Mouse (Mus musculus) heart, embryonic 15.5 days (tissue): ENCODE results near the gene Hsf4. TPM values are rescaled to one million over a fixed set of nuclear protein-coding genes. Genes with fewer than 3 reads are reported as not detected.

ENCODE experiments used
- ATAC-seq: fragments of 200-750 bp; cut with Nextera tagmentation; replicated peaks from 2 replicates; pipeline ENCODE4 v1.8.0; 2017; ENCODE audit warnings: low read depth, moderate TSS enrichment; ENCODE audit not compliant: insufficient number of reproducible peaks, insufficient read depth, low FRiP score
- H3K27ac ChIP-seq: fragments of 300-500 bp; sonication (generic); 2 replicates; pipeline ENCODE4 v1.5.1; 2015; ENCODE audit warnings: mild to moderate bottlenecking, inconsistent platforms
- H3K27me3 ChIP-seq: fragments of 300-500 bp; sonication (generic); 2 replicates; pipeline ENCODE4 v1.6.1; 2015; ENCODE audit warnings: inconsistent platforms
- H3K36me3 ChIP-seq: fragments of 300-500 bp; sonication (generic); 2 replicates; pipeline ENCODE4 v1.6.1; 2015; ENCODE audit warnings: mild to moderate bottlenecking, inconsistent platforms
- H3K4me1 ChIP-seq: fragments of 300-500 bp; sonication (generic); replicated peaks from 2 replicates; pipeline ENCODE4 v1.6.1; 2015; ENCODE audit warnings: inconsistent platforms
- H3K4me2 ChIP-seq: fragments of 300-500 bp; sonication (generic); 2 replicates; pipeline ENCODE4 v1.6.1; 2015; ENCODE audit warnings: inconsistent platforms, mild to moderate bottlenecking, moderate library complexity
- H3K4me3 ChIP-seq: fragments of 300-500 bp; sonication (generic); 2 replicates; pipeline ENCODE4 v1.5.1; 2015; ENCODE audit warnings: mild to moderate bottlenecking, inconsistent platforms
- H3K9ac ChIP-seq: fragments of 300-500 bp; sonication (generic); 2 replicates; pipeline ENCODE4 v1.6.1; 2015; ENCODE audit warnings: mild to moderate bottlenecking, inconsistent platforms
- H3K9me3 ChIP-seq: fragments of 300-500 bp; sonication (generic); replicated peaks from 2 replicates; pipeline ENCODE4 v1.6.1; 2016; ENCODE audit warnings: inconsistent platforms
- WGBS: fragments of 180-500 bp; shearing (Covaris S2); methylation state at CpG from one replicate; pipeline ENCODE4 v1.1.7; 2015; ENCODE audit warnings: mixed read lengths; 5-methylcytosine and 5-hydroxymethylcytosine counted together
- polyA plus RNA-seq: library from polyadenylated mRNA; unstranded; fragments of >200 nt; fragmentation: Nextera tagmentation; extraction: Ambion mirVana; gene quantifications from 2 replicates; pipeline ENCODE4 v1.2.1, GENCODE M21; 2015

Hsf4 gene
- polyA plus RNA-seq, 1 experiment from 2014 or later = 0.13 TPM

DNA sequence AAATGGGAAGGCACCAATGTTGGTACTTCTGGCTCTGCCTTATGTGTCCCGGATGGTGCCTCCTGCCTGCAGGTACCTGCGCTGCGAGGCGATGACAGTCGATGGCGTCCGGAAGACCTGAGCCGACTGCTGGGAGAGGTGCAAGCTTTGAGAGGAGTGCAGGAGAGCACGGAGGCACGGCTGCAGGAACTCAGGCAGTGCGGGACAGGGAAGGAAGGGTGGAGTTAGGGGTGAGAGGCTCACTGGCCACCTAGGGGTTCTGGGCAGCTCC is 1.2 kb downstream of the Hsf4 start:
- Histone ChIP-seq H3K36me3 (0 out of 2 replicates have a peak, but pooled peaks cover 3% of the 10 kb centered on the region), H3K4me3 (peak overlapping the region; percentile 50; the same call in 1 of the 2 replicates), H3K27ac (no peak overlapping the region), H3K9me3 (no peaks in the 10 kb centered on the region), H3K4me2 (peak overlapping the region; percentile 84; the same call in 1 of the 2 replicates), H3K27me3 (peaks cover 92% of the 10 kb centered on the region), H3K4me1 (peaks cover 36% of the 10 kb centered on the region), H3K9ac (no peak overlapping the region)
- no peak for ATAC-seq
- 5% methylated on average over 11 of the region's 11 CpGs for WGBS

DNA sequence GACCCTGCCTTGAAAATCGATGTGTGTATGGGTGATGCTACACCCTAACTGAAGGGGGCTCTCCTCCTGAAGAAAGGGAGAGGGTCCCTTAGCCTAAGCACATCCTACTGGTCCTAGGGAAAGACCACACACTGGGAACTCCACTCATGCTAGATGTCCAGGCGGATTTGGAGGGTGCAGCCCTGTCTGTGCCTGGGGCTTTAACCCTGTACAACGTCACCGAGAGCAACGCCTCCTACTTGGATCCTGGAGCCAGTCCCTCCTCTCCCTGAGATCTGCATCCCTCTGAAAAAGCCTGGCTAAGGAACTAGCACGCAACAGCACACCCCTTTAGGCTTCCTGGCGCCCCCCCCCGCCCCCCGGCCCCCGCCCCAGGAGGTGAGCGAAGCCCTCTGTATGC is 5.8 kb downstream of the Hsf4 start:
- Histone ChIP-seq H3K27ac (no peak overlapping the region), H3K4me1 (peaks cover 32% of the 10 kb centered on the region), H3K9me3 (no peaks in the 10 kb centered on the region), H3K36me3 (no peaks in the 10 kb centered on the region), H3K4me2 (peak overlapping the region; percentile 84), H3K27me3 (peaks cover 95% of the 10 kb centered on the region), H3K9ac (no peak overlapping the region), H3K4me3 (peak overlapping the region; percentile 51)
- ATAC-seq = no peak
- WGBS = 9% methylated on average over 11 of the region's 11 CpGs

DNA sequence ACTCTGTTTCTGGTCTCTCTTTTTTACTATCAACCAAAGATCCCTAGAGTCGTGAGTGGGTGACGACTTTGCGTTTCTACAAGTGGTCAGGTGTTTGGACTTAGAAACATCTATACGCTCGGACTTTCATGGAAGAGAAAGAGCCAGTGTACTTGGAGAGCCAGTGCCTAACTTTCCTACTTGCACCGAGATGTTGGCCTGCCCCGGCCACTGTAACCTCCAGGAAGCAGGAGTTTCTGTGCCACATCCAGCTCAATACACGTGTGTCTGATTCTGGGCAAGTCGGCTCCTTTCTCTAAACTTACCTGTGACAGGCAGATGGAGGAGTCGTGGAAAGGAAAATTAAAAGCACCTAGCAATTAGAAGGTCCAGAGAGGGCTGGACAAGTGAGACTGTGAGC is 6.2 kb downstream of the Hsf4 start, which contains the start of gene Nol3:
TSS of gene Nol3 (plus strand) at position 301 of the 400 bp plus-strand sequence.
- peaks cover 27% of the 10 kb centered on the region for H3K4me1 ChIP-seq
- H3K36me3 ChIP-seq = no peaks in the 10 kb centered on the region
- H3K27me3 ChIP-seq = peaks cover 94% of the 10 kb centered on the region
- peak within 1 kb of the TSS; percentile 84 for H3K4me2 ChIP-seq
- H3K9me3 ChIP-seq = no peaks in the 10 kb centered on the region
- peak within 1 kb of the TSS; percentile 51 for H3K4me3 ChIP-seq
- H3K9ac ChIP-seq = peak within 1 kb of the TSS; percentile 49
- no peak for ATAC-seq
- WGBS = 5% methylated on average over 10 of the region's 10 CpGs
- H3K27ac ChIP-seq = no peak within 1 kb of the TSS

DNA sequence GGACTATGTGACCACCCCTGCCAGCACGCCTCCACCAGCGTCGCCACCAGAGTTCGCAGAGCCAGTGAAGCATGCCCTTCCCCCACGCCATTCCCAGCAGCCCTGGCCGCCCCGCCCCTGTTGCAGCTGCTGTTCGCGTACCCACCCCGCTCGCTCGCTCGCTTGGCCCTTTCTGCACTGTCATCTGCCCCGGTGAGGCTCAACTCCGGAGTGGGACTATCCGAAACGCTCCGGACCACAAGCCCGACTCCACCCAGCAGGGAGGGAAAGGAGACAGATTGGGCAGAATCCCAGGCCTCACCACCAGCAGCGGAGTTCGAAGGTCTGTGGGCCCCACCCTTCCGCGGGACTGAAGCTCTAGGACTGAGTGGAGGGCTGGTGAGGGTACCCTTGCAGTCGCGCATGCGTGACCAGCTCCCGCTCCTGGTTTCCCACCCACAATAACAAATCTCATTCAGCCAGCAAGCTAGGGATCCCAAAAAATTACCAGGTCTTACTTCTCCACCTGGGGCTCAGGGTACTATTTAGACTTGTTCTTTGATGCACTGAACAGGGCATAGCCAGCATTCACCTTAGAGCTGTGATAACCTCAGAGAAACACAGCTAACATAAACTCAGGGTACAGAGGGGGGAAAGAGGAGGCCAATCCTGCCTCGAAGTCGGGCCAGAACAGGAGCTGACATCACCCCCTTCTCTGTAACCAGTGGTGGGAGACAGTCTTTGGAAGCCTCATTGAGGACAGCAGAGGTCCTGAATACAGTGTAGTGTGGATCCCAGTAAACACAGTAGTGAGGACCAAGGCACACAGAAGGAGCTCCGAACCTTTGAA is 6.9 kb downstream of the Hsf4 start:
- peak overlapping the region; percentile 84 for H3K4me2 ChIP-seq
- peak overlapping the region; percentile 49 for H3K9ac ChIP-seq
- no peak overlapping the region for H3K27ac ChIP-seq
- no peaks in the 10 kb centered on the region for H3K9me3 ChIP-seq
- WGBS = 4% methylated on average over 29 of the region's 30 CpGs
- H3K4me1 ChIP-seq = peaks cover 27% of the 10 kb centered on the region
- peak overlapping the region; percentile 51 for H3K4me3 ChIP-seq
- H3K27me3 ChIP-seq = peaks cover 90% of the 10 kb centered on the region
- peak; percentile 58 for ATAC-seq
- H3K36me3 ChIP-seq = no peaks in the 10 kb centered on the region

DNA sequence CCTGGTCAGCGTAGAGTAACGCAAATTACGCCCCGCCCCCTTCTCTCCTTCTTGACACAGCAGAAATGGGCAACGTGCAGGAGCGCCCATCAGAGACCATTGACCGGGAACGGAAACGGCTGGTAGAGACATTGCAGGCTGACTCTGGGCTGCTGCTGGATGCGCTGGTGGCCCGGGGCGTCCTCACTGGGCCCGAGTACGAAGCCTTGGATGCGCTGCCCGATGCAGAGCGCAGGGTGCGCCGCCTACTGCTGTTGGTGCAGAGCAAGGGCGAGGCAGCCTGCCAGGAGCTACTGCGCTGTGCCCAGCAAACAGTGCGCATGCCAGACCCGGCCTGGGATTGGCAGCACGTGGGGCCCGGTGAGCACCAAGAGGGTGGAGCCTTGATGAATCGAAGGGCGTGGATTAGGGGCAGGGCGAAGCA is 9.3 kb downstream of the Hsf4 start:
- Histone ChIP-seq H3K36me3 (no peaks in the 10 kb centered on the region), H3K9ac (peak overlapping the region; percentile 38)
- ATAC-seq = peak; percentile 63

DNA sequence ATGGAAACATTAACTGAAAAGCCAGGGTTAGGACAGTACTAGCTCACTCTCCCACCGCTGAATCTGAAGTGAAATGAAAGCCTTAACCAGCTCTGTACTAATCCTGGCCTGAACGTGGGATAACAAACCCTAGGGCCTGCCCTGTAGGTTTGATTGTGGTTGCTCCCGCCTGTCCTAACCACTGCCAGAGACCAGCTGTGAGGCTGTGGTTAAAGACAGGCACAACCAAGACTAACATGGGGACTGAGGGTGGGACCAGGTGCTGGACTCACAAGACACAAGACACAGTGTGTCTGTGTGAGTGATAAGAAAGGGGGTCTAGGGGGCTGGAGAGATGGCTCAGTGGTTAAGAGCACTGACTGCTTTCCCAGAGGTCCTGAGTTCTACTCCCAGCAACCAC is 11.0 kb downstream of the Hsf4 start:
- Histone ChIP-seq H3K36me3 (no peaks in the 10 kb centered on the region), H3K9me3 (no peaks in the 10 kb centered on the region), H3K27ac (no peak overlapping the region), H3K4me2 (no peak overlapping the region), H3K4me3 (no peak overlapping the region), H3K27me3 (peaks cover 55% of the 10 kb centered on the region), H3K4me1 (peaks cover 30% of the 10 kb centered on the region), H3K9ac (no peak overlapping the region)
- 74% methylated on average over 3 of the region's 3 CpGs for WGBS
- ATAC-seq = no peak

More for the DNA sequence above, 9.3 kb downstream of the Hsf4 start:
- no peaks in the 10 kb centered on the region for H3K9me3 ChIP-seq
- no peak overlapping the region for H3K27ac ChIP-seq
- peaks cover 71% of the 10 kb centered on the region for H3K27me3 ChIP-seq
- H3K4me3 ChIP-seq = peak overlapping the region; percentile 40
- H3K4me1 ChIP-seq = peaks cover 34% of the 10 kb centered on the region
- H3K4me2 ChIP-seq = peak overlapping the region; percentile 71
- WGBS = 3% methylated on average over 28 of the region's 28 CpGs

DNA sequence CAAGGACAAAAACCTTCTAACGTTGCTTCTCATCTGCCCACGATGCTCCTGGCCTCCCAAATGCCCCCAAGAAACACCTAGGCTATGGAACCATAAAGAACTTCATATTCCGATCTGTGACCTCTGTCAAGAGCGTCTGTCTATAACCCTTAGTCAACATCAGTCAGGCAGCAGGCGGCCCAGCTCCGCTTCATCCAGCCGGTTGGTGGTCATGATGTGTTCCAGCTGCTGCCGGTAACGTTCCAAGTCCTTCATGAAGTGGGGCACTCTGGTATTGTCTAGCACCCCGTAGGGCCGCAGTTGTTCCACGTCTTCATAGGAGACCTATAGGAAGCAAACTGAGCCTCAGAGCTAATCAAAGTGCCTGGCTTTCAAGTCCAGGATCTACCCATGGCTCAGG is 12.2 kb downstream of the Hsf4 start:
- H3K4me2 ChIP-seq = no peak overlapping the region
- H3K27ac ChIP-seq = no peak overlapping the region
- H3K36me3 ChIP-seq = no peaks in the 10 kb centered on the region
- no peak overlapping the region for H3K4me3 ChIP-seq
- peaks cover 18% of the 10 kb centered on the region for H3K4me1 ChIP-seq
- ATAC-seq = no peak
- no peak overlapping the region for H3K9ac ChIP-seq
- peaks cover 43% of the 10 kb centered on the region for H3K27me3 ChIP-seq
- 79% methylated on average over 12 of the region's 12 CpGs for WGBS
- no peaks in the 10 kb centered on the region for H3K9me3 ChIP-seq

DNA sequence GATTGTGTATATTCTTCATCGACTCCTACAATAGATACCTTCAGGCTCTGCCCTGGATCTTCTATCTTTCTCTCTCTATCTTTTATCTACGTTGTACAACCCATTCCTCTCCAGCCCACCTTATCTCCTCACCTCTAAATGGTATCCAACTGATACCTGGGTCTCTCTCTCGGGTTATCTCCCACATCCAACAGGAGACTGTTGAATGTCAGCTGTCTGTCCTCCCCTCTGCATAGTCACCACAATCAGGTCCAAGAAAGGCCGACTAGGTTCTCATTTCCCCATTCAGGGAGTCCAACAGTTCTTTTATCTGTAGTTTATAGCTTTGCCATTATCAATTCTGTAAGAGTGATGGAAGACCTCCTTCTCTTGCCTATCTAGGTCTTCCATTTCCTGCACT is 12.6 kb downstream of the Hsf4 start:
- 64% methylated on average over 4 of the region's 4 CpGs for WGBS
- Histone ChIP-seq H3K27ac (no peak overlapping the region), H3K9me3 (no peaks in the 10 kb centered on the region), H3K4me3 (no peak overlapping the region), H3K4me2 (no peak overlapping the region), H3K4me1 (peaks cover 17% of the 10 kb centered on the region), H3K36me3 (no peaks in the 10 kb centered on the region), H3K9ac (no peak overlapping the region), H3K27me3 (peaks cover 39% of the 10 kb centered on the region)
- no peak for ATAC-seq

DNA sequence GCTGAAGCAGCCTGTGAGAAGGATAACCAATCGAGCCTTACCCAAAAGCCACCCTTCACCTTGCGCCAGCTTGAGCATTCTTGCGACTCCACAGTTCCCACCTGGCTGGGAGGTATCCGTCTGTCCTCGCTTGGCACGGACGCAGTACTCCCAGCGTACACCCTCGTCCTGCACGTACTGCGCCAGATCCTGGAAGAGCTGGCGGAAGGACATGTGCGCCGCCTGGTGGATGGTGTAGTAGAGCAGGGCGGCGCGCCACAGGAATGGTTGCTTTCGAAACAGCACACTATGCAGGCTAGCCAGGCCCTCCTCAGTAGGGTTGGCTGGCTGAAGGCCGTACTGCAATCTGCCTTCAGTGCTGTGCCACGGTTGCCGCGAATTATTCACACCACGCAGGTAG is 13.5 kb downstream of the Hsf4 start:
- Histone ChIP-seq H3K9ac (no peak overlapping the region), H3K36me3 (no peaks in the 10 kb centered on the region), H3K27ac (no peak overlapping the region), H3K27me3 (peaks cover 30% of the 10 kb centered on the region), H3K9me3 (no peaks in the 10 kb centered on the region), H3K4me1 (peaks cover 17% of the 10 kb centered on the region), H3K4me2 (peak overlapping the region; percentile 11; the same call in 1 of the 2 replicates), H3K4me3 (no peak overlapping the region)
- no peak for ATAC-seq
- 31% methylated on average over 23 of the region's 23 CpGs for WGBS

DNA sequence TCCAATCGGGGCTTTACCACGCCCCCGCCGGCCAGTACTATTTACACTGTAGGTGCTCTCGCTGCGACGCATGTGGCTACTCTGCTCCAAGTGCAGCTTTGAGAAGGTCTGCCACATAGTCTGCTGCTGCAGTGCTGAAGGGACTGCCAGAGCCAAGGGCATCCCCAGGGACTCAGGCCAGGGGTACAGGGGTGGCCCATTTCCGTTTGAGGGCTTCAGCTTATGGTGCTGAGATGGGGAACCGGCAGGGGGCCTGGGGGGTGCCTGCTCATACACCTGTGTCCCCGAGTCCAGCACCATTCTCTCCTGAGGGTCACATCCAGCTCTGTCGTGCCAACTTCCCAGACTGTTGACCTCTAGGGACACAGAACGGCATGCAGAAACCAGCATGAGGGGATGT is 15.9 kb downstream of the Hsf4 start:
- Histone ChIP-seq H3K27me3 (peaks cover 12% of the 10 kb centered on the region), H3K4me2 (no peak overlapping the region), H3K4me3 (no peak overlapping the region), H3K4me1 (peaks cover 26% of the 10 kb centered on the region), H3K27ac (no peak overlapping the region), H3K36me3 (no peaks in the 10 kb centered on the region), H3K9ac (no peak overlapping the region), H3K9me3 (no peaks in the 10 kb centered on the region)
- WGBS = 51% methylated on average over 12 of the region's 12 CpGs
- no peak for ATAC-seq

DNA sequence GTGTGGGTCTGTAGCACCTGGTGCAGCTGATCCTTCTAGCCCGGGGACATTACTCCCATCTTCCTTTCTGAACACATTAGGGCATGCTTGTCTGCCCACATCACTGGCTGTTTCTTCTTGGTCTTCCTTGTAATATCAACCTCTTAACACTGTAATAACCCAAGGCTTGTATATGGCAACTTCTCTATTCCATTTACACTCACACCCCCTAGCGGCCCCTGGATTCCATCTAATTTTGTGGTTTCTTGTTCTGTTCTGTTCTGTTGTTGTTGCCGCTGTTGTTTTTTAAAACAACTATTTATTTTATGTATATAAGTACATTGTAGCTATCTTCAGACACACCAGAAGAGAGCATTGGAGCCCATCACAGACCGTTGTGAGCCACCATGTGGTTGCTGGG is 17.3 kb downstream of the Hsf4 start:
- no peak overlapping the region for H3K27ac ChIP-seq
- no peak overlapping the region for H3K9ac ChIP-seq
- H3K4me1 ChIP-seq = peaks cover 30% of the 10 kb centered on the region
- no peaks in the 10 kb centered on the region for H3K9me3 ChIP-seq
- ATAC-seq = no peak
- 84% methylated on average over 4 of the region's 4 CpGs for WGBS
- H3K27me3 ChIP-seq = peaks cover 10% of the 10 kb centered on the region
- H3K4me3 ChIP-seq = no peak overlapping the region
- no peaks in the 10 kb centered on the region for H3K36me3 ChIP-seq
- no peak overlapping the region for H3K4me2 ChIP-seq

DNA sequence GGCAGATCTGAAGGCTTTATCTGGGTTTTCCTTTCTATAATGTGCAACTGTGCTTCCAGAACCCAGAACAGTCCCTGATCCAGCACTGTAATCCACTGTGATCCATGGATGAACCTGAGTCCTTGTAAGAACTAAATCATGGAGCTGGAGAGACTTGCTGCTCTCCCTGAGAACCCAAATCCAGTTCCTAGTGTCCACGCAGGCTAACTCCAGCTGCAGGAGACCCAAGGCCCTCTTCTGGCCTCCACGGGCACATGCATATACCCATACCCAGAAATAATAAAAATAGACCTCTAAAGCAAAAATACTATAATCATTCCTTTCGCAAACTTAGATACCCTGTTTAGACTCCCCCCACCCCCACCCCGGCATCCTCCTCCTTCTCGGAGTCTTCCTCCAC is 18.6 kb downstream of the Hsf4 start:
- no peaks in the 10 kb centered on the region for H3K36me3 ChIP-seq
- WGBS = 82% methylated on average over 5 of the region's 5 CpGs
- H3K9me3 ChIP-seq = no peaks in the 10 kb centered on the region
- peaks cover 10% of the 10 kb centered on the region for H3K27me3 ChIP-seq
- H3K4me1 ChIP-seq = peaks cover 25% of the 10 kb centered on the region
- ATAC-seq = no peak
- H3K4me3 ChIP-seq = no peak overlapping the region
- H3K4me2 ChIP-seq = no peak overlapping the region
- no peak overlapping the region for H3K9ac ChIP-seq
- H3K27ac ChIP-seq = no peak overlapping the region
